Mouse (Mus musculus): ENCODE data around the gene Col4a4.

- TF ChIP-seq CTCF (IDR thresholded peaks at IDR 0.05; ENCODE audit: low read depth, low read length) = no peak
- no peak for TF ChIP-seq POLR2A (IDR thresholded peaks at IDR 0.05; ENCODE audit: extremely low read depth, insufficient read depth, low read length)
Measured at GRCm38 (mm10) chr1:82543934-82544333, 42.7 kb downstream of the Col4a4 start.
